Comparison of ENCODE assay signal across 8 mouse cellular contexts in genomic region chr7:140141350-140141749, GRCm38 (mm10). TPM values are rescaled to one million over a fixed set of nuclear protein-coding genes. Genes with fewer than 3 reads are reported as not detected.
DNase-seq lines count a peak whose midpoint lies in the region; ATAC-seq and TF ChIP-seq lines count a peak whose summit lies in the region.
"Had no signal": no experiment of that assay in that cellular context is flagged by ENCODE, and none has a peak within 500 bp of the region (broad histone marks: within the 10 kb centered on the region; RNA-seq: fewer than 3 reads in every experiment).

No protein-coding gene starts in this region.

- no peak overlapping the region for H3K9ac ChIP-seq in hindbrain, postnatal 0 days (replicated peaks; ENCODE audit: low read length)
- H3K9ac ChIP-seq: heart, embryonic 15.5 days had no signal

- DNase-seq in urinary bladder, postnatal 14 days (ENCODE audit: low spot score), result peak; percentile 73
- DNase-seq in urinary bladder, adult 2 months (ENCODE audit: low spot score), result no peak
- DNase-seq in adrenal gland, adult (ENCODE audit: inconsistent age in 2 of 2, low spot score in 1 of 2), result peak; percentile 65 to 89
- DNase-seq in embryo, embryonic 10 days (ENCODE audit: low spot score), result peak; percentile 84
- peak; percentile 79 for DNase-seq in hindbrain, postnatal 0 days (ENCODE audit: low spot score)
- DNase-seq in lung, postnatal 10 days, result peak; percentile 85
- peak; percentile 42 to 66 for DNase-seq in spleen, adult 18-20 months

- WGBS in hindbrain, postnatal 0 days, result 5% methylated on average over 14 of the region's 14 CpGs

- TF ChIP-seq CTCF in hindbrain, postnatal 0 days (IDR thresholded peaks at IDR 0.05; ENCODE audit: low read depth), result peak; percentile 73

- no peak for ATAC-seq in hindbrain, postnatal 0 days

- H3K9me3 ChIP-seq in hindbrain, postnatal 0 days (ENCODE audit: low read length), result no peaks in the 10 kb centered on the region
- H3K9me3 ChIP-seq: heart, embryonic 15.5 days had no signal

- no peak overlapping the region for H3K27ac ChIP-seq in hindbrain, postnatal 0 days
- H3K27ac ChIP-seq: heart, embryonic 15.5 days had no signal

- H3K4me1 ChIP-seq in hindbrain, postnatal 0 days (ENCODE audit: insufficient read depth, low read length), result peaks cover 3% of the 10 kb centered on the region; the same call in 1 of the 2 replicates

- H3K36me3 ChIP-seq in hindbrain, postnatal 0 days (ENCODE audit: insufficient read depth, low read length), result no peaks in the 10 kb centered on the region
- H3K36me3 ChIP-seq: heart, embryonic 15.5 days had no signal

- H3K4me2 ChIP-seq in hindbrain, postnatal 0 days (ENCODE audit: low read depth, low read length), result no peak overlapping the region
- H3K4me2 ChIP-seq: heart, embryonic 15.5 days had no signal

- H3K27me3 ChIP-seq in hindbrain, postnatal 0 days (ENCODE audit: insufficient read depth, low read length), result no peaks in the 10 kb centered on the region
- H3K27me3 ChIP-seq: heart, embryonic 15.5 days had no signal

- no peak overlapping the region for H3K4me3 ChIP-seq in hindbrain, postnatal 0 days (ENCODE audit: low read length)
- H3K4me3 ChIP-seq: heart, embryonic 15.5 days had no signal

RNA-seq across cellular contexts. Expression of gene Mtg1, which starts 4.0 kb away (rescaled TPM):
- polyA plus RNA-seq in urinary bladder, adult 2 months (2012; rRNA removed), result 26.1 and 31.0 TPM in 2 replicates
- total RNA-seq in hindbrain, postnatal 0 days (2014; rRNA removed), result 6.4 and 7.2 TPM in 2 replicates
- polyA plus RNA-seq in hindbrain, postnatal 0 days (2015; fragmentation: Nextera tagmentation; extraction: Ambion mirVana), result 32.6 and 33.5 TPM in 2 replicates

RNA-seq across cellular contexts. Expression of gene Sprn, which starts 13.3 kb away (rescaled TPM):
- polyA plus RNA-seq in urinary bladder, adult 2 months (2012; rRNA removed), result 4.8 and 8.9 TPM in 2 replicates
- 64.7 and 66.4 TPM in 2 replicates for total RNA-seq in hindbrain, postnatal 0 days (2014; rRNA removed)
- 27.2 and 29.9 TPM in 2 replicates for polyA plus RNA-seq in hindbrain, postnatal 0 days (2015; fragmentation: Nextera tagmentation; extraction: Ambion mirVana)

RNA-seq across cellular contexts. Expression of gene Olfr522, which starts 23.2 kb away (rescaled TPM):
- polyA plus RNA-seq in urinary bladder, adult 2 months (2012; rRNA removed), result not detected in 2 replicates
- total RNA-seq in hindbrain, postnatal 0 days (2014; rRNA removed), result not detected in 2 replicates
- not detected in 2 replicates for polyA plus RNA-seq in hindbrain, postnatal 0 days (2015; fragmentation: Nextera tagmentation; extraction: Ambion mirVana)
- polyA plus RNA-seq: heart, embryonic 15.5 days had no signal

RNA-seq across cellular contexts. Expression of gene Echs1, which starts 25.1 kb away (rescaled TPM):
- polyA plus RNA-seq in urinary bladder, adult 2 months (2012; rRNA removed), result 112 and 118 TPM in 2 replicates
- 88.7 and 91.5 TPM in 2 replicates for total RNA-seq in hindbrain, postnatal 0 days (2014; rRNA removed)
- 136 and 145 TPM in 2 replicates for polyA plus RNA-seq in hindbrain, postnatal 0 days (2015; fragmentation: Nextera tagmentation; extraction: Ambion mirVana)

RNA-seq across cellular contexts. Expression of gene Paox, which starts 25.8 kb away (rescaled TPM):
- 8.1 and 11.0 TPM in 2 replicates for polyA plus RNA-seq in urinary bladder, adult 2 months (2012; rRNA removed)
- 9.4 and 15.2 TPM in 2 replicates for total RNA-seq in hindbrain, postnatal 0 days (2014; rRNA removed)
- polyA plus RNA-seq in hindbrain, postnatal 0 days (2015; fragmentation: Nextera tagmentation; extraction: Ambion mirVana), result 8.9 TPM in 2 replicates
